Mouse (Mus musculus): ENCODE measurements around the gene Actr8. TPM values are rescaled to one million over a fixed set of nuclear protein-coding genes. Genes with fewer than 3 reads are reported as not detected.

Gene Actr8
- total RNA-seq (2023) = 23.3 and 23.9 TPM in 2 replicates

GRCm38 (mm10) chr14:29978254-29979204, at the start of gene Actr8:
TSS of gene Actr8 (plus strand) at chr14:29978337.

GRCm38 (mm10) chr14:29968075-29968821, 9.9 kb upstream of the Actr8 start, which contains the start of gene Selenok:
TSS of gene Selenok (plus strand) at chr14:29968308.

GRCm38 (mm10) chr14:30008733-30009575, 30.8 kb downstream of the Actr8 start, which contains the start of the genes Il17rb and Chdh:
TSS of gene Il17rb (minus strand) at chr14:30008896.
TSS of gene Chdh (plus strand) at chr14:30009023.

Other genes starting within 250 kb of the Actr8 start
- 123 and 150 TPM in 2 replicates for gene Selenok, start 10.0 kb upstream of the Actr8 start, total RNA-seq (2023)
- gene Il17rb, start 30.6 kb downstream of the Actr8 start, total RNA-seq (2023) = 0.39 and 0.60 TPM in 2 replicates
- gene Chdh, start 30.7 kb downstream of the Actr8 start, total RNA-seq (2023) = 7.6 and 9.3 TPM in 2 replicates

Data from neutrophil, adult 65 days (primary cell).